Mouse (Mus musculus): ENCODE results near the gene Olfr146. TPM values are rescaled to one million over a fixed set of nuclear protein-coding genes. Genes with fewer than 3 reads are reported as not detected.

The Olfr146 gene
- not detected in 2 replicates for polyA plus RNA-seq (2015; fragmentation: Nextera tagmentation; extraction: Ambion mirVana)

DNA sequence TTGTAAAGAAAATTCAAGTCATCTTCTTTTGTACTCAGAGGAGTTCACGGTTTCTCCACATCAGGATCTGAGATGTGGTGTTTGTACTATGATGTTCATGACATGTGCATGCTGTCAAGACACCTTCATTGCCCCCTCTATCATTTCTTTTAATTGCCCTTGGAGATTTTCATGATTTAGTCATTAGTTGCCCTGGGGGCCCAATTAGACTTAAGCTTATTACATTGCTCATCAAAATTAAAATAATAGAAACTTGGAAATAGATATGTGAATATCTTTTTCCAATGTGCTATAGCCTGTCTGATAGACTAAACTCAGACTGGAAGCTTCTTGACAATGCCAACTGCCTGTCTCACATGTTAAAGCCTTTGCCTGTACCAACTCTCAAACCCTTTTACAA, at the start of gene Olfr146:
TSS of gene Olfr146 (minus strand) at position 101 of the 400 bp plus-strand sequence.
- H3K4me2 ChIP-seq (replicated peaks): no peak within 1 kb of the TSS
- WGBS: 81% methylated on average over 1 of the region's 1 CpGs
- H3K9ac ChIP-seq (replicated peaks): no peak within 1 kb of the TSS
- no peak within 1 kb of the TSS for H3K27ac ChIP-seq (replicated peaks)
- ATAC-seq (replicated peaks): no peak
- H3K9me3 ChIP-seq: no peaks in the 10 kb centered on the region
- no peaks in the 10 kb centered on the region for H3K36me3 ChIP-seq
- H3K27me3 ChIP-seq: no peaks in the 10 kb centered on the region
- no peaks in the 10 kb centered on the region for H3K4me1 ChIP-seq
- H3K4me3 ChIP-seq: no peak within 1 kb of the TSS

DNA sequence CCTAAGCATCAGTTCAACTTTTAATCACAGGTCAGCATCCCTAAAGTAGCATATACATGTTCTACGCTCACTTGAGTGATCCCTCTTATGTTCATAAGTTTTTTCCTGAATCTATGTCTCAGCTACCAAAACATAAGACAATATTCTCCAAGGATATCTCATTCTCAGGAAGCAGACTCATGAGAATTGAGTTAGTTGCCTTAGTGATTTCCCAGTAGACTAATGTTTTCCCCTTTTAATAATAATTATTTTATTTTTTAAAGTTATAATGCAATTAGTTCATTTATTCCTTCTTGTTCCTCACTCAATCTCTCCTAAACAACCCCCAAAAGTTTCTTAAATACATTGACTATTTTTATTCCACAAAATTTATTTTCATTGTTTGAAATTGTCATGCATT, 41.7 kb upstream of the Olfr146 start, which contains the start of gene Olfr937:
TSS of gene Olfr937 (minus strand) at position 101 of the 400 bp plus-strand sequence.
- H3K9ac ChIP-seq (replicated peaks): no peak within 1 kb of the TSS
- H3K4me3 ChIP-seq: no peak within 1 kb of the TSS
- no peaks in the 10 kb centered on the region for H3K4me1 ChIP-seq
- 75% methylated on average over 1 of the region's 1 CpGs for WGBS
- H3K4me2 ChIP-seq (replicated peaks): no peak within 1 kb of the TSS
- no peaks in the 10 kb centered on the region for H3K27me3 ChIP-seq
- H3K27ac ChIP-seq (replicated peaks): no peak within 1 kb of the TSS
- no peaks in the 10 kb centered on the region for H3K36me3 ChIP-seq
- no peak for ATAC-seq (replicated peaks)
- no peaks in the 10 kb centered on the region for H3K9me3 ChIP-seq

DNA sequence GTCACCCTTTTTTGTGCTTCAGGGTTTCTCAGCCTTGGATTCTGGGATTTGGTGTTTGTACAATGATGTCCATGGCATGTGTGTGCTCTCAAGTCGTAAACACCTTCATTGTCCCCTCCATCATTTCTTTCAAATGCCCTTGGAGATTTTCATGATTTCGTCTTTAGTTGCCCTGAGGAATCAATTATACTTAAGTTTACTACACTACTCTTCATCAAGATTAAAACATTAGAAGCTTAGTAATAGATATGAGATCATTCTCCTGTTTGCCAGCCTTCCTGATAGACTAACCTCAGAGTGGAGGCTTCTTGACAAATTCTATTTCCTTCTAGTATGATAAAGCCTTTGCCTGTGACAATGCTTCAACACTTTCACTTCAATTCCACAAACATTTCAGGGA, 23.6 kb downstream of the Olfr146 start, which contains the start of gene Olfr935:
TSS of gene Olfr935 (minus strand) at position 101 of the 400 bp plus-strand sequence.
- WGBS: 77% methylated on average over 2 of the region's 2 CpGs
- no peak within 1 kb of the TSS for H3K4me3 ChIP-seq
- no peak within 1 kb of the TSS for H3K27ac ChIP-seq (replicated peaks)
- no peaks in the 10 kb centered on the region for H3K9me3 ChIP-seq
- H3K4me1 ChIP-seq: no peaks in the 10 kb centered on the region
- H3K4me2 ChIP-seq (replicated peaks): no peak within 1 kb of the TSS
- no peaks in the 10 kb centered on the region for H3K36me3 ChIP-seq
- no peak within 1 kb of the TSS for H3K9ac ChIP-seq (replicated peaks)
- no peak for ATAC-seq (replicated peaks)
- no peaks in the 10 kb centered on the region for H3K27me3 ChIP-seq

DNA sequence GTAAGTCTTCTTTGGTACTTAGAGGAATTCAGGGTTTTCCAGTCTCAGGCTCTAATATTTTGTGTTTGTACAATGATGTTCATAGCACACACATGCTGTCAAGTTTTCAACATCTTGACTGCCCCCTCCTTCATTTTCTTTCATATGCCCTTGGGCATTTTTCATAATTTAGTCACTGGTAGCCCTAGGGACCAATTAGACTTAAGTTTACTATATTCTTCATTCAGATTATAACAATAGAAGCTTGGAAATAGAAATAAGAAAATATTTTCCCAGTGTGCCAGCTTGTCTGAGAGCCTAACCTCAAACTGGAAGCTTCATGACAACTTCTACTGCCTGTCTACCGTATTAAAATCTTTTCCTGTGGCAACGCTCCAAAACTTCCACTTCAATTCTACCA, 35.0 kb downstream of the Olfr146 start, which contains the start of gene Olfr934:
TSS of gene Olfr934 (minus strand) at position 101 of the 400 bp plus-strand sequence.
- H3K9ac ChIP-seq (replicated peaks): no peak within 1 kb of the TSS
- no peaks in the 10 kb centered on the region for H3K36me3 ChIP-seq
- H3K4me3 ChIP-seq: no peak within 1 kb of the TSS
- H3K27ac ChIP-seq (replicated peaks): no peak within 1 kb of the TSS
- ATAC-seq (replicated peaks): no peak
- H3K4me1 ChIP-seq: no peaks in the 10 kb centered on the region
- no peaks in the 10 kb centered on the region for H3K27me3 ChIP-seq
- H3K4me2 ChIP-seq (replicated peaks): no peak within 1 kb of the TSS
- H3K9me3 ChIP-seq: no peaks in the 10 kb centered on the region
- 98% methylated on average over 2 of the region's 2 CpGs for WGBS

DNA sequence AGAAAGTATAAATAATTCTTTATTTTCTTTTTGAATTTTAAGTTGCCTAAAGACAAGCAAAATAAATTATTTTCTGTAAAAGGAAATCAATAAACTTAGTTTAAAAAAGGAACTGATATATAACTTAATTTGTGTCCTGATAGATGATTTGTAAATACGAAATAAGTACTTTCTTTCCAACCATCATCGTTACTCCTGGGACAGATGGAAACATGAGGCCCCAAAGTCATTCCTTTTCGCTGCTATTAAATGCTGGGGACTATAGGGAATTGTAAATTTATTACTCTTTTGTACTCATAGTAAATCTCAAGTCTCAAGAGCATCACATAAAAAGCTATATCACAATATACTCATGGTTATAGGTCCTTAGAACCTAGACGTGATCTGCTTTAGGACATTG, 51.2 kb downstream of the Olfr146 start, which contains the start of gene Olfr933:
TSS of gene Olfr933 (plus strand) at position 301 of the 400 bp plus-strand sequence.
- WGBS: 87% methylated on average over 4 of the region's 4 CpGs
- Histone ChIP-seq H3K9ac (replicated peaks) (no peak within 1 kb of the TSS), H3K4me3 (no peak within 1 kb of the TSS), H3K36me3 (no peaks in the 10 kb centered on the region), H3K27ac (replicated peaks) (no peak within 1 kb of the TSS), H3K4me2 (replicated peaks) (no peak within 1 kb of the TSS), H3K9me3 (no peaks in the 10 kb centered on the region), H3K27me3 (no peaks in the 10 kb centered on the region), H3K4me1 (no peaks in the 10 kb centered on the region)
- ATAC-seq (replicated peaks): no peak

Small RNAs within 50 kb of the gene (microRNA-seq; reads per million reads assigned to microRNA genes)
- gene Gm25529: not detected

Other genes starting within 250 kb of the Olfr146 start
- not detected in 2 replicates for gene Olfr922, start 208.8 kb downstream of the Olfr146 start, polyA plus RNA-seq (2015; fragmentation: Nextera tagmentation; extraction: Ambion mirVana)
- not detected in 2 replicates for gene Olfr923, start 196.8 kb downstream of the Olfr146 start, polyA plus RNA-seq (2015; fragmentation: Nextera tagmentation; extraction: Ambion mirVana)
- not detected in 2 replicates for gene Olfr924, start 178.9 kb downstream of the Olfr146 start, polyA plus RNA-seq (2015; fragmentation: Nextera tagmentation; extraction: Ambion mirVana)
- gene Olfr26, start 168.3 kb downstream of the Olfr146 start, polyA plus RNA-seq (2015; fragmentation: Nextera tagmentation; extraction: Ambion mirVana): not detected in 2 replicates
- not detected in 2 replicates for gene Olfr926, start 146.3 kb downstream of the Olfr146 start, polyA plus RNA-seq (2015; fragmentation: Nextera tagmentation; extraction: Ambion mirVana)
- not detected in 2 replicates for gene Olfr930, start 93.6 kb downstream of the Olfr146 start, polyA plus RNA-seq (2015; fragmentation: Nextera tagmentation; extraction: Ambion mirVana)
- gene Olfr933, start 51.1 kb downstream of the Olfr146 start, polyA plus RNA-seq (2015; fragmentation: Nextera tagmentation; extraction: Ambion mirVana): not detected in 2 replicates
- not detected in 2 replicates for gene Olfr934, start 35.1 kb downstream of the Olfr146 start, polyA plus RNA-seq (2015; fragmentation: Nextera tagmentation; extraction: Ambion mirVana)
- not detected in 2 replicates for gene Olfr935, start 23.7 kb downstream of the Olfr146 start, polyA plus RNA-seq (2015; fragmentation: Nextera tagmentation; extraction: Ambion mirVana)
- not detected in 2 replicates for gene Olfr937, start 41.6 kb upstream of the Olfr146 start, polyA plus RNA-seq (2015; fragmentation: Nextera tagmentation; extraction: Ambion mirVana)
- gene Olfr938, start 55.5 kb upstream of the Olfr146 start, polyA plus RNA-seq (2015; fragmentation: Nextera tagmentation; extraction: Ambion mirVana): not detected in 2 replicates
- not detected in 2 replicates for gene Olfr27, start 104.8 kb upstream of the Olfr146 start, polyA plus RNA-seq (2015; fragmentation: Nextera tagmentation; extraction: Ambion mirVana)
- not detected in 2 replicates for gene Olfr943, start 142.9 kb upstream of the Olfr146 start, polyA plus RNA-seq (2015; fragmentation: Nextera tagmentation; extraction: Ambion mirVana)
- not detected in 2 replicates for gene Olfr944, start 178.5 kb upstream of the Olfr146 start, polyA plus RNA-seq (2015; fragmentation: Nextera tagmentation; extraction: Ambion mirVana)
- not detected in 2 replicates for gene Olfr1537, start 226.6 kb upstream of the Olfr146 start, polyA plus RNA-seq (2015; fragmentation: Nextera tagmentation; extraction: Ambion mirVana)

All from forebrain, embryonic 15.5 days (tissue).